Mouse (Mus musculus) heart, postnatal 0 days (tissue): ENCODE data around the gene Plpp4. TPM values are rescaled to one million over a fixed set of nuclear protein-coding genes. Genes with fewer than 3 reads are reported as not detected.
A peak's percentile ranks its signal among the peaks of the same experiment; 100 is the strongest.

Source experiments
- ATAC-seq: fragments of 200-750 bp; cut with Nextera tagmentation; 2 replicates; pipeline ENCODE4 v1.8.0; 2017; ENCODE audit warnings: low read depth, moderate number of reproducible peaks, moderate library complexity; ENCODE audit not compliant: insufficient read depth
- DNase-seq: peaks from one replicate; pipeline ENCODE4 v3.0.0-alpha.2; 2016; ENCODE audit warnings: low spot score
- H3K27ac ChIP-seq: fragments of 300-500 bp; sonication (generic); 2 replicates; pipeline ENCODE4 v1.5.1; 2014; ENCODE audit warnings: low read depth, mild to moderate bottlenecking
- H3K27me3 ChIP-seq: fragments of 300-500 bp; sonication (generic); 2 replicates; pipeline ENCODE4 v1.6.1; 2014; ENCODE audit warnings: low read length, mixed read lengths; ENCODE audit not compliant: control insufficient read depth, insufficient read depth
- H3K36me3 ChIP-seq: fragments of 300-500 bp; sonication (generic); replicated peaks from 2 replicates; pipeline ENCODE4 v1.6.1; 2014; ENCODE audit warnings: low read length, mixed read lengths; ENCODE audit not compliant: control insufficient read depth, insufficient read depth
- H3K4me1 ChIP-seq: fragments of 300-500 bp; sonication (generic); 2 replicates; pipeline ENCODE4 v1.6.1; 2014; ENCODE audit warnings: antibody characterized with exemption; ENCODE audit not compliant: control insufficient read depth, insufficient read depth
- H3K4me2 ChIP-seq: fragments of 300-500 bp; sonication (generic); 2 replicates; pipeline ENCODE4 v1.6.1; 2014; ENCODE audit warnings: low read depth, mild to moderate bottlenecking, low read length, moderate library complexity
- H3K4me3 ChIP-seq: fragments of 300-500 bp; sonication (generic); 2 replicates; pipeline ENCODE4 v1.5.1; 2014; ENCODE audit warnings: low read depth, low read length
- H3K9ac ChIP-seq: fragments of 300-500 bp; sonication (generic); replicated peaks from 2 replicates; pipeline ENCODE4 v1.6.1; 2014; ENCODE audit warnings: low read depth, low read length, mixed read lengths
- H3K9me3 ChIP-seq: fragments of 300-500 bp; sonication (generic); replicated peaks from 2 replicates; pipeline ENCODE4 v1.6.1; 2016; ENCODE audit warnings: low read length; ENCODE audit not compliant: control insufficient read depth
- CTCF ChIP-seq: IDR thresholded peaks from 2 replicates; pipeline ENCODE4 v1.5.1; 2016; ENCODE audit warnings: antibody characterized with exemption, control low read depth, low read depth
- EP300 ChIP-seq: IDR thresholded peaks from 2 replicates; pipeline ENCODE4 v1.6.1; 2016; ENCODE audit warnings: antibody characterized with exemption, low read depth
- WGBS: fragments of 180-500 bp; shearing (Covaris S2); extraction: QIAGEN DNeasy Blood & Tissue Kit; methylation state at CpG from one replicate; pipeline ENCODE4 v1.1.7; 2014; 5-methylcytosine and 5-hydroxymethylcytosine counted together
- polyA plus RNA-seq: library from polyadenylated mRNA; unstranded; fragments of >200 nt; fragmentation: Nextera tagmentation; extraction: Ambion mirVana; gene quantifications from 2 replicates; pipeline ENCODE4 v1.2.1, GENCODE M21; 2015
- total RNA-seq: library from RNA; depleted of rRNA; stranded (reverse); fragments of >200 nt; gene quantifications from 2 replicates; pipeline ENCODE4 v1.2.3, GENCODE M21; 2014; ENCODE audit warnings: low replicate concordance

Plpp4 gene
- total and polyA plus RNA-seq, 2 experiments from 2014 or later, result not detected

- Histone ChIP-seq H3K4me3 (peak overlapping the region; percentile 43; the same call in 1 of the 2 replicates), H3K27ac (no peak overlapping the region), H3K4me2 (peak overlapping the region; percentile 75; the same call in 1 of the 2 replicates), H3K4me1 (no peaks in the 10 kb centered on the region), H3K36me3 (no peaks in the 10 kb centered on the region), H3K27me3 (peaks cover 67% of the 10 kb centered on the region), H3K9me3 (no peaks in the 10 kb centered on the region), H3K9ac (no peak overlapping the region)
- no peak for TF ChIP-seq CTCF
- TF ChIP-seq EP300, result no peak
- DNase-seq (no peak), ATAC-seq (no peak)
- WGBS, result 15% methylated on average over 13 of the region's 13 CpGs
These were observed 665 bp downstream of the Plpp4 start for GRCm38 (mm10) chr7:129257374-129258018.

DNA sequence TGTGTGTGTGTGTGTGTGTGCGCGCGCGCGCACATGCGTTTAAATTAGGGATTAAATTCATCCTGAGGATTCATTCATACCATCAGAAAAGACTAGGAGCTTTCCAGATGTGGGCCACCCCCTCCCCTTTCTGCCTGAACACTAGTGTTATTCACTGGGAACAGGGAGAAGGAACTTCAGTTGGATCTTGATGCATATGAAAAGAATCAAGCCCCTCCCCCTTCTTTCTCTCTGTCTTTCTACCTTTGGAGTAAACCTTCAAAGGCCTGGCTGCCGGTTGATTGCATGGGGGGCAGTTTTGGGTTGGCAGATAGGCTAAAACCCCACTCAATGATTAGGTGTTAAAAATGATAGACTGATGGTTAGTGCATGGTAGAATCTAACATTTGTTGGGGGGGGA lies 1.5 kb downstream of the Plpp4 start:
- no peaks in the 10 kb centered on the region for H3K36me3 ChIP-seq
- H3K4me1 ChIP-seq, result no peaks in the 10 kb centered on the region
- H3K9me3 ChIP-seq, result no peaks in the 10 kb centered on the region
- DNase-seq (no peak), ATAC-seq (no peak)
- no peak overlapping the region for H3K4me3 ChIP-seq
- no peak overlapping the region for H3K9ac ChIP-seq
- WGBS, result 74% methylated on average over 7 of the region's 7 CpGs
- no peak overlapping the region for H3K4me2 ChIP-seq
- TF ChIP-seq EP300 (no peak), CTCF (no peak)
- peaks cover 63% of the 10 kb centered on the region for H3K27me3 ChIP-seq
- H3K27ac ChIP-seq, result no peak overlapping the region

DNA sequence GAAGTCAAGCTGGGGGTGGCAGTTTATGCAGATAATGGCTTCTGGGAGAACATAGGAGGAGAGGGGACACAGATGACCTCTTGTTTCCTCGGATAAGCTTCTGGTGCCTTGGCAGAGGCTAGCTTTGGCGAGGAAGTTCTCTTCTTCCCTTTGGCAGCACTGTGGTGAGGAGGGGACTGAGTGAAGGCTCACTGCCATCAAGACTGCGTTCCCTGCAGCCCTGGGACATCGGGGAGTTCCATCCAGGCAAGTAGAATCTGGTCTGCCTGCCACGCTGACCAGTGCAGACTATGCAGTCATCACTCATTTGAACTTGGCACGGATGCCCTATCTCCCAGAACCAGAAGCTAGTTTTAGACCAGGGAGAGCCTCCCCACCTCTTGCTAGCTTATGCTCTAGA lies 2.4 kb downstream of the Plpp4 start:
- Histone ChIP-seq H3K36me3 (no peaks in the 10 kb centered on the region), H3K4me2 (no peak overlapping the region), H3K9me3 (no peaks in the 10 kb centered on the region), H3K27ac (no peak overlapping the region), H3K4me3 (no peak overlapping the region), H3K4me1 (no peaks in the 10 kb centered on the region), H3K9ac (no peak overlapping the region), H3K27me3 (peaks cover 55% of the 10 kb centered on the region)
- WGBS, result 53% methylated on average over 6 of the region's 6 CpGs
- ATAC-seq, result no peak
- TF ChIP-seq CTCF (no peak), EP300 (no peak)
- DNase-seq, result no peak

DNA sequence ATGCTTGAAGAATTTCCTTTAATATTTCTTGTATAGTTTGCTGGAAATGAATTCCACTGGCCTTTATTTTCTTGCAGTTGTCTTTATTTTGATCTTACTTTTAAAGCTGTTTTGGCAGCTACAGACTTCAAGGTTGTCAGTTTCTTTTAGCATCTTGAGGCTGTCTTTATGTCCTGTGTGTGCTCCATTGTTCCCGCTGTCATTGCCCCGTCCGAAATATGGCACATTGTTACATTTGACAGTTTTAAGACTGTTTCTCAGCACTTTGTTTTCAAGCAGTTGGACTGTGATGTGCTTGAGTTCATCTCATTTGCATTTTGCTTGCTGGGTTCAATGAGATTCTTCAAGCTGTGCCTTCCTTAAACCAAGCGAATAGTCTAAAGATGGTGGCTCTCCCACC lies 17.0 kb downstream of the Plpp4 start:
- 91% methylated on average over 4 of the region's 4 CpGs for WGBS

GRCm38 (mm10) chr7:129274726-129275125 lies 17.9 kb downstream of the Plpp4 start:
- TF ChIP-seq EP300 (no peak), CTCF (no peak)
- WGBS, result 69% methylated on average over 5 of the region's 5 CpGs
- no peak for ATAC-seq

More for the DNA sequence above, 17.0 kb downstream of the Plpp4 start:
- TF ChIP-seq EP300 (no peak), CTCF (no peak)
- Histone ChIP-seq H3K4me2 (no peak overlapping the region), H3K27ac (no peak overlapping the region), H3K4me3 (no peak overlapping the region), H3K9ac (no peak overlapping the region), H3K4me1 (no peaks in the 10 kb centered on the region), H3K36me3 (no peaks in the 10 kb centered on the region), H3K9me3 (no peaks in the 10 kb centered on the region), H3K27me3 (no peaks in the 10 kb centered on the region)
- DNase-seq (no peak), ATAC-seq (no peak)

GRCm38 (mm10) chr7:129277751-129278150 lies 20.9 kb downstream of the Plpp4 start:
- no peak overlapping the region for H3K27ac ChIP-seq
- H3K27me3 ChIP-seq, result no peaks in the 10 kb centered on the region
- WGBS, result 79% methylated on average over 5 of the region's 5 CpGs
- no peaks in the 10 kb centered on the region for H3K36me3 ChIP-seq
- H3K4me3 ChIP-seq, result no peak overlapping the region
- no peak overlapping the region for H3K9ac ChIP-seq
- H3K4me2 ChIP-seq, result no peak overlapping the region
- ATAC-seq (no peak), DNase-seq (no peak)
- TF ChIP-seq EP300 (no peak), CTCF (no peak)
- H3K4me1 ChIP-seq, result no peaks in the 10 kb centered on the region
- no peaks in the 10 kb centered on the region for H3K9me3 ChIP-seq

More at GRCm38 (mm10) chr7:129274726-129275125, 17.9 kb downstream of the Plpp4 start:
- Histone ChIP-seq H3K27ac (no peak overlapping the region), H3K9me3 (no peaks in the 10 kb centered on the region), H3K36me3 (no peaks in the 10 kb centered on the region), H3K4me3 (no peak overlapping the region), H3K4me2 (no peak overlapping the region), H3K9ac (no peak overlapping the region), H3K27me3 (no peaks in the 10 kb centered on the region), H3K4me1 (no peaks in the 10 kb centered on the region)
- no peak for DNase-seq
